ENCODE assay signal across 8 mouse cellular contexts in genomic region chr16:28445800-28446333, GRCm38 (mm10).
DNase-seq lines count a peak whose midpoint lies in the region; ATAC-seq and TF ChIP-seq lines count a peak whose summit lies in the region.

No protein-coding gene starts in this region.

- H3K27me3 ChIP-seq in heart, embryonic 10.5 days (ENCODE audit: insufficient read depth, poor library complexity, severe bottlenecking): peaks cover 65% of the 10 kb centered on the region
- H3K27me3 ChIP-seq in forebrain, embryonic 10.5 days (ENCODE audit: poor library complexity, severe bottlenecking): peaks cover 68% of the 10 kb centered on the region
- H3K27me3 ChIP-seq in intestine, postnatal 0 days (replicated peaks; ENCODE audit: control insufficient read depth, insufficient read depth, low read length): peaks cover 58% of the 10 kb centered on the region
- no peaks in the 10 kb centered on the region for H3K27me3 ChIP-seq in midbrain, embryonic 15.5 days (replicated peaks)
- peaks cover 5% of the 10 kb centered on the region; the same call in 1 of the 2 replicates for H3K27me3 ChIP-seq in thymus, adult 2 months (ENCODE audit: control insufficient read depth, insufficient read depth, low read length)

- peak overlapping the region; percentile 26; the same call in 1 of the 2 replicates for H3K9ac ChIP-seq in intestine, postnatal 0 days (ENCODE audit: low read depth, low read length)
- peak overlapping the region; percentile 61 for H3K9ac ChIP-seq in midbrain, embryonic 15.5 days

- peaks cover 20% of the 10 kb centered on the region for H3K4me1 ChIP-seq in heart, embryonic 10.5 days
- peaks cover 26% of the 10 kb centered on the region for H3K4me1 ChIP-seq in forebrain, embryonic 10.5 days
- 0 out of 2 replicates have a peak, but pooled peaks cover 4% of the 10 kb centered on the region for H3K4me1 ChIP-seq in intestine, postnatal 0 days (replicated peaks; ENCODE audit: control insufficient read depth, insufficient read depth, low read length)
- peaks cover 14% of the 10 kb centered on the region; the same call in 1 of the 2 replicates for H3K4me1 ChIP-seq in midbrain, embryonic 15.5 days
- H3K4me1 ChIP-seq in thymus, adult 2 months (replicated peaks; ENCODE audit: control insufficient read depth, insufficient read depth, low read length): no peaks in the 10 kb centered on the region

- ATAC-seq in intestine, postnatal 0 days: 0 out of 2 replicates have a peak, but pooled peaks have one; percentile 22
- peak; percentile 61 for ATAC-seq in midbrain, embryonic 15.5 days (replicated peaks)

- no peaks in the 10 kb centered on the region for H3K36me3 ChIP-seq in heart, embryonic 10.5 days
- no peaks in the 10 kb centered on the region for H3K36me3 ChIP-seq in forebrain, embryonic 10.5 days (replicated peaks)
- no peaks in the 10 kb centered on the region for H3K36me3 ChIP-seq in intestine, postnatal 0 days (ENCODE audit: control insufficient read depth, insufficient read depth)
- no peaks in the 10 kb centered on the region for H3K36me3 ChIP-seq in midbrain, embryonic 15.5 days (replicated peaks)
- H3K36me3 ChIP-seq in thymus, adult 2 months (ENCODE audit: control insufficient read depth, insufficient read depth, low read length): no peaks in the 10 kb centered on the region

- no peak for TF ChIP-seq CTCF in intestine, postnatal 0 days (IDR thresholded peaks at IDR 0.05; ENCODE audit: low read depth)
- TF ChIP-seq CTCF in thymus, adult 2 months (IDR thresholded peaks at IDR 0.05; ENCODE audit: borderline replicate concordance, control insufficient read depth, extremely low read depth, insufficient read depth, low read length, poor library complexity): no peak

- TF ChIP-seq POLR2A in thymus, adult 2 months (IDR thresholded peaks at IDR 0.05; ENCODE audit: control insufficient read depth, extremely low read depth, insufficient read depth, low read length, poor library complexity): no peak

- H3K9me3 ChIP-seq in heart, embryonic 10.5 days: no peaks in the 10 kb centered on the region
- H3K9me3 ChIP-seq in forebrain, embryonic 10.5 days: no peaks in the 10 kb centered on the region
- H3K9me3 ChIP-seq in intestine, postnatal 0 days (ENCODE audit: control insufficient read depth): no peaks in the 10 kb centered on the region
- H3K9me3 ChIP-seq in midbrain, embryonic 15.5 days: no peaks in the 10 kb centered on the region

- intact Hi-C loops in heart, postnatal 25 days (cut with DNase I): no loop called here

- H3K4me2 ChIP-seq in intestine, postnatal 0 days (replicated peaks; ENCODE audit: low read depth): peak overlapping the region; percentile 99
- H3K4me2 ChIP-seq in midbrain, embryonic 15.5 days: peak overlapping the region; percentile 81

- no peak for DNase-seq in heart, embryonic 10.5 days (ENCODE audit: low spot score)
- DNase-seq in heart, postnatal 25 days (ENCODE audit: low spot score): no peak
- peak; percentile 42 for DNase-seq in R1 (ENCODE audit: low read depth, low spot score)
- DNase-seq in forebrain, embryonic 10.5 days (ENCODE audit: extremely low spot score, low spot score): peak; percentile 24
- DNase-seq in spleen, postnatal 4 days (ENCODE audit: low spot score in 2 of 2): no peak
- no peak for DNase-seq in thymus, adult 2 months

- peak overlapping the region; percentile 73 for H3K4me3 ChIP-seq in heart, embryonic 10.5 days
- H3K4me3 ChIP-seq in forebrain, embryonic 10.5 days: peak overlapping the region; percentile 77
- peak overlapping the region; percentile 63 for H3K4me3 ChIP-seq in intestine, postnatal 0 days (ENCODE audit: low read depth, low read length)
- peak overlapping the region; percentile 69 for H3K4me3 ChIP-seq in midbrain, embryonic 15.5 days
- H3K4me3 ChIP-seq in thymus, adult 2 months (ENCODE audit: control insufficient read depth, insufficient read depth, low read length): no peak overlapping the region

- under 1% methylated on average over 41 of the region's 42 CpGs for WGBS in heart, embryonic 10.5 days
- WGBS in forebrain, embryonic 10.5 days: under 1% methylated on average over 41 of the region's 42 CpGs
- WGBS in intestine, postnatal 0 days: under 1% methylated on average over 40 of the region's 42 CpGs
- 1% methylated on average over 40 of the region's 42 CpGs for WGBS in midbrain, embryonic 15.5 days
- 3% methylated on average over 42 of the region's 42 CpGs for WGBS in thymus, adult 2 months

- H3K27ac ChIP-seq in heart, embryonic 10.5 days: peak overlapping the region; percentile 76; the same call in 1 of the 2 replicates
- H3K27ac ChIP-seq in forebrain, embryonic 10.5 days: peak overlapping the region; percentile 82
- H3K27ac ChIP-seq in intestine, postnatal 0 days (ENCODE audit: low read depth, low read length): no peak overlapping the region
- peak overlapping the region; percentile 80 for H3K27ac ChIP-seq in midbrain, embryonic 15.5 days
- no peak overlapping the region for H3K27ac ChIP-seq in thymus, adult 2 months (ENCODE audit: control insufficient read depth, insufficient read depth, low read length)

Comparison
In these comparisons a context has a peak if more than half of its experiments do, and no peak if none do; other contexts are left out.
1. DNase-seq: peak in R1 (single experiment) and forebrain, embryonic 10.5 days (single experiment); none in heart, embryonic 10.5 days (single experiment), heart, postnatal 25 days (single experiment), spleen, postnatal 4 days (0 of 2) and thymus, adult 2 months (single experiment).
2. H3K27ac ChIP-seq: peak in heart, embryonic 10.5 days (single experiment), forebrain, embryonic 10.5 days (single experiment) and midbrain, embryonic 15.5 days (single experiment); none in intestine, postnatal 0 days (single experiment) and thymus, adult 2 months (single experiment).